Mouse (Mus musculus): Measurements from ENCODE around the gene Grik4.
A peak's percentile ranks its signal among the peaks of the same experiment; 100 is the strongest.

The Grik4 gene

DNA sequence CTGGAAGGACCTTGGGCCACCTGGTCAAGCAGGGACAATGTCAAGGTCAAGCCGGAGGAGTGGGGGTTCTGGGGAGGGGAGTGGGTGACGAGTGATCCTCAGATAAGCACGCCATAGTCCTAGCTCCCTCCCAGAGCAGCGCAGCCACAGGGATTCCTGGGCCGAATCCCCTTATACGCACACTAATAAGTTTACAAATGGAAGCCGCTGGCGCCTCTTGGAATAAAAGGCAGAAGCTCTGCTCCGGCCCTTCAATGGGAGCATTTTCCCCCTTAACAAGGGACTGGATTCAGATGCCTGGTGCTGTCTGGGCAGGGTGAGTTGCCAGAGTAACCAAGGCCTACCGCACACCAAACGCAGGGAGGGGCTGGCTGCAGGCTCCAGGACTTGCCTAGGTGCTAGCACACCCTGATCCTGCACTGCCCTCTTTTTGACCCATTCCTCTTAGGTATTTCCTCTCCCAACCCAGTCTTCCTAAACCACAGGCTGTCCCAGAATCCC lies 46.2 kb downstream of the Grik4 start:
- no peak for DNase-seq (ENCODE audit: low spot score in 2 of 2)

DNA sequence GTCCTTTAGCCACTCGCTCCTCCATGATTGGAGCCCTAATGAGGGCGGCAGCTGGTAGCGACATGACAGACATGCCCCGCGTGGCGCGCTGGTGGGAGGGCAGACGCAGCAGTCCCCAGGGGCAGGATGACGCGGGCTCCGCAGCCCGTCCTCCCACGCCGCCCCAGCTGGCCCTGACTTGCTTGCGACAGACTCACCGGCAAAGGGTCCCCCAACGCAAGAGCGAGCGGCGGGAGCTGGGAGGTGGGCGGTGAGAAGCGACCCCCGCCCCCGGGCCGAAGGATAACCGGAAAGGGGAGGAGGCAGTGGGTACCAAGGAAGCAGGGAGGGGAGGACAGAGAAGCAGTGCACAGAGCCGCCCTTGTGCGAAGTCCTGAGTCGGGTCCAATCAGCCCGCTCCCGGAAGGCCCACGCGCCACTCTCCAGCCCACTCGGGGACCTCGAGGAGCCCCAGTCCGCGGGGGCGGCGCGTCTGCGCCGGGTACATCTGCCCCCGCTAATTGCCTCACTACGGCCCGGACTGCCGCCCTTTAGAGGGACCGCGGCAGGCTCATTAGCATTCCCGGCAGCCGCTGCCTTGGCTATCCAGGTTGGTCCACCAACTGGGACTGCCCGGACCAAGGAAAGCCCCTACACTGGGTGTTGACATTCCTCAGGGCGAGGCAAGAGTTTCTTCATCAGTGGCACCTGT lies 46.8 kb downstream of the Grik4 start:
- peak in 1 of 2 experiments; percentile 30 for DNase-seq (ENCODE audit: low spot score in 2 of 2)

DNA sequence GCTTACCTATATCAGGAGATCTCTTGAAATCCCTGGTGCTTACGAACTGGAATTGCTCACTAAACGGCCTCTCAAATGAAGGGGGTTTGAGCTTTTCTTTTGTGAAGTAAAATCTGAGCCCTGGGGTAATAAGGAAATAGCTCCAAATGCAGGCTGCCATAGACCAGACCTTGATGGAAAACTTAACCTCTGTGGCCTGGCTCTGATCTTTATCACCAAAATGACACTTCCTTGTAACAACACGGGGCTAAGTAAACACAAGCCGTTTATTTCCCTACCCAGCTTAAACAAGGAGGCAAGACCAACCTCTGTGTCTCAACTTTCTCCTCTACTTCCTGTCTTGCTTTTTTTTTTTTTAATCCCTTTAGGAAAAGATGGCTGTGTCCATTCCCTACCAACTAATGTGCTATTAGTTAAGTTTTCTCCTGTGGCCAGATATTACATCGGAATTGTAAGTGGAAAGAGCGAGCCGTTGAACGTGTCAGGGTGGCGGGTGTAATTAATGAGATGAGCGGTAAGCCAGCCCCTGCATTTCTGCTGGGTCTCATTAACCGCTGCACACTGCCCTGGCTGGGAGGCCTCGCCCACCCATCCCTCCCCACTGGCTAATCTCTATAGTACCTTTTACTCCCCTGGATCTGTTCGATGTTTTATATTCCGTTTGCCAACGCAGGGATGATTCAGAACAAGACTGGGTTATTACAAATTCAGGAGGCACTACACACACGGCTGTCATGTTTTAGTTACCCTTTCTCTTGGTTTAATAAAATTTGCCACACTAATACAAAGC lies 47.7 kb downstream of the Grik4 start:
- DNase-seq (ENCODE audit: low spot score in 2 of 2): no peak

DNA sequence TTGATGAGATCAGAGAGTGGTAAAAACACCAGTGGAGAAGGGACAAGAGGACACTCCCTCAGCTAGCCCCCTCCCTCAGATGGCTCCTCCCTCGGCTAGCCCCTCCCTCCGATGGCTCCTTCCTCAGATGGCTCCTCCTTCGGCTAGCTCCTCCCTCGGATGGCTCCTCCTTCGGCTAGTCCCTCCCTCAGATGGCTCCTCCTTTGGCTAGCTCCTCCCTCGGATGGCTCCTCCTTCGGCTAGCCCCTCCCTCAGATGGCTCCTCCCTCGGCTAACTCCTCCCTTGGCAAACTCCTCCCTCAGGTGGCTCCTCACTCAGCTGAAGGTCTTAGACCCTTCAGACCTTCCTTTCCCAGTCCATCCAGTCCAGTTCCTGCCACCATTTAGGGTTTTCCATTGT lies 51.5 kb downstream of the Grik4 start:
- DNase-seq (ENCODE audit: low spot score in 2 of 2): no peak

DNA sequence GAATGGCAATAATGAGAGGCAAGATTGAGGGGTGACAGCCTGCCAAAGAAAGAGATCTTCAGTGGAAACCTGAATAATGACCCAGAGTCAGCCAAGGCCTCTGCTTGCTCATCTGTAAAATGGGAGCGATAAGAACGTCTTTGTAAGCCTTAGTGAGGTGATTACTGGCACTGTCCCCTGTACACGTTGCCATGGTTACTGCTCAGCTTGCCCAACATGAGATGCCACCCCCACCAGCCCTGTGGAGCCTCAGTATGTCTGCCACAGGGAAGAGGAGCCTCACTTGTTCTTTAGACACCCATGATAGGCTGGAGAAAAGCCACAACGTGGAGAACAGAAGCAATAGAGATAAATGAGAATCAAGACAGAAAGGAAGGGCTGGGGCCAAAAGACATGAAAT lies 56.4 kb downstream of the Grik4 start:
- DNase-seq (ENCODE audit: low spot score in 2 of 2): no peak

GRCm38 (mm10) chr9:42886112-42886766 lies 58.1 kb downstream of the Grik4 start:
- no peak for DNase-seq (ENCODE audit: low spot score in 2 of 2)

GRCm38 (mm10) chr9:42885566-42885965 lies 58.7 kb downstream of the Grik4 start:
- no peak for DNase-seq (ENCODE audit: low spot score in 2 of 2)

GRCm38 (mm10) chr9:42885123-42885522 lies 59.2 kb downstream of the Grik4 start:
- no peak for DNase-seq (ENCODE audit: low spot score in 2 of 2)

GRCm38 (mm10) chr9:42883006-42883759 lies 61.1 kb downstream of the Grik4 start:
- no peak for DNase-seq (ENCODE audit: low spot score in 2 of 2)

GRCm38 (mm10) chr9:42882313-42882712 lies 62.0 kb downstream of the Grik4 start:
- no peak for DNase-seq (ENCODE audit: low spot score in 2 of 2)

GRCm38 (mm10) chr9:42881040-42881439 lies 63.3 kb downstream of the Grik4 start:
- no peak for DNase-seq (ENCODE audit: low spot score in 2 of 2)

GRCm38 (mm10) chr9:42878401-42878800 lies 65.9 kb downstream of the Grik4 start:
- no peak for DNase-seq (ENCODE audit: low spot score in 2 of 2)

- no peak for DNase-seq (ENCODE audit: low spot score in 2 of 2)
These were observed 71.4 kb downstream of the Grik4 start for GRCm38 (mm10) chr9:42872885-42873284.

- no peak for DNase-seq (ENCODE audit: low spot score in 2 of 2)
These were observed 72.6 kb downstream of the Grik4 start for GRCm38 (mm10) chr9:42871681-42872080.

DNA sequence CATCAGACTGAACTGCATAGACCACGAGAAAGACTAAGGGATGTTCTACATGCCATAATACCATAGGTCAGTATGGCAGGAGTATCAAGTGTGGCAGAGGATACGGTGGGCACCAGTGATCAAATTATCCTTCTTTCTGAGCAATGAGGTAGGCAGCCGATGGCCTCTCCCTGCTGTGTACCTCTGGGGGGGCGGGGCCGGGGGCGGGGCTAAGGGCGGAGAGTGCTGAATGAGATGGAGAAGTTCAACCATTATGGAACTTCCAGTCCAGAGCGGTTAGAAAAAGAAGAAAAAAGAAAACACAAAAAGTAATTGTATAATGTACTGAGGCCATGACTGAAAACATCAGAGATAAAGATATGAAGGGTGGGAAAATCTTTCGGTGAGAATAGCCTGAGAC lies 74.0 kb downstream of the Grik4 start:
- no peak for DNase-seq (ENCODE audit: low spot score in 2 of 2)

GRCm38 (mm10) chr9:42868508-42868907 lies 75.8 kb downstream of the Grik4 start:
- no peak for DNase-seq (ENCODE audit: low spot score in 2 of 2)

DNA sequence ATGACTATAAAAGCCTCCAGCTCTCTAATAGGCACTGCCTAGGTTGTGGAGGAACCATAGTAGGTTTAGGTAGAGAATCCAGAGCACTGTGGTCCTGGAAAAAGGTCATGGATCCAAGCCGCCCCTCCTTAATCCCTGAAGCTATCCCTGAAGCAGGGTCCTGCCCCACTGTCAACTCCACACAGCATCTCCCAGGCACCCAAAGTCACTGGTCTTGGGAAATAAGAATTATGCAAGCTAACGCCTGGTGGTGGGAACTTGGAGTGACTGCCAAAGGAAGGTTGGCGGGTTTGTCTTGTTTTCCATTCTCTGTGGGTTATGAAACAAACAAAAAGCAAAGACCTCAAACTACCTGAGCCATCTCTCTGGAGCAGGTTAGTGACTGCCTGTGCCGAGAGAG lies 77.6 kb downstream of the Grik4 start:
- no peak for DNase-seq (ENCODE audit: low spot score in 2 of 2)

DNA sequence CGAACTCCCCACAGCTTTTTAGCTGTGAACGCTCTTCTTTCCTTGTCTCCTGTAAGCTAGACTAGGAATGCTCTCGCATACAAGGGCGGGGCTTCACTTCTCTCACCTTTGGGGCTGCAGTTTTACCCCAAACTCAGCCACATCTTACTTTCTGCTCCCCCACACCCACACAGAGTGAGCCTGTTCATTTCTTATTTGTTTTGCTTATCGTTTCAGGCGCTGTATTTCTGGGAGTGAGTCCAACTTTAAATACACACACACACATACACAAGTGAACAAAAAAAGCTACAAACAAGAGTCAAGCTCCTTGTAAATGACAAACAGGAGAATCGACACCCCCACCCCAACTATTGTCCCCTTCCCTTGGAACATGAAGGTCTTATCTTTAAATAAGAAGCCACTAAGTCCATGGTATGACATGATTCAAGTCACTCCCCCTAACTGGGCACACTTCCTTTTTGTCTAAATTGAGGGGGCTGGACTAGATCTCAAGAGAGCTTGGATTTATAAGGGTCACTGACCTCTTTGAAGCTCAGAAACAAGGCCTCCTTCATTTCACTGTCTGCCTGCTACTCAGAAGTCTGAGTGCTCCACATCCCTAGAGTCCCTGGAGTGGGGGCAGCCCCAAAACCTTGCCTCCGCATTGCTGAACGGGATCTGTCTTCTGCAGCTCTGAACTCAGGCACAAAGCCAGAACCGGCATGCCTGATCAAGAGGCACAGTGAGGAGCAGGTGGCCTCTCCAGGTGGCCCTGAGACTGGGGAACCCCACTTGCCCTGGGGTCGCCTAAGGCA lies 79.1 kb downstream of the Grik4 start:
- DNase-seq (ENCODE audit: low spot score in 2 of 2): no peak

GRCm38 (mm10) chr9:42863360-42863759 lies 80.9 kb downstream of the Grik4 start:
- DNase-seq (ENCODE audit: low spot score in 2 of 2): no peak

DNA sequence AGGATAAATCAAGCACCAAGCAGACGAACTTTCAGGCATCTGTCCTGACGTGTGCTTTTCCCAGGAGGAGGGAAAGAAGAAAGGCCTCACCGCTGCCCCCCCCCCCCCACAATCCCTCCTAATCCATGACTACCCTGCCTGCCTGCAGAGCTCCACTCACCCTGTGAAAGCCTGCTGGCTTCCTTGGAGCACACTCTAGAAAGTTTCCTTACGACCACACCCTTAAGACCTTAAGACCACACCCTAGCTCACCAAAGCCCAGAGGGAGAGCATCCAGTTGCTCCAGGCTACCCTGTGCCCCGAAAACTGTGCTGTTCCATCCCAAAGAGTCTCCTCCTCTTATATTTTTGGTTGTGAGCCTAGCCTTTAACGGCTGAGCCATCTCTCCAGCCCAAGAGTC lies 82.6 kb downstream of the Grik4 start:
- DNase-seq (ENCODE audit: low spot score in 2 of 2): no peak

DNA sequence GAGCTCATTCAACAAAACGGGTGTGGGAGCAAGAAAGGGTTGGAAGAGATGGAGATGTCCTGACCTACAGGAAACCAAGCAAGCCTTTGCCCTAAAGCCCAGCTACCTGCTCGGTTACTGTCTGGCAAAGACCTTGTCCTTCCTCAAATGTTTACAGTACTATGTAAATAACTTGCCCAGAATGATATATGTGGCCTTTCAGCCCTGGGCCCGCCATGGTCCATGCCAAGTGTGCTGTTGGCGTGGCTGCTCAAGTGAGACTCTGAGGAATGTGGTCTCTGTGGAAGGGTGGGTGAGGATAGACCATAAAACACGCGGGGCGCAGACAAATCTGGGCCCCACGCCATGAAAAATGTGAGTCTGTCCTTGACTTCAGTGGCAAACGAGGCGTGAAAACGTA lies 83.1 kb downstream of the Grik4 start:
- DNase-seq (ENCODE audit: low spot score in 2 of 2): no peak
